Mouse (Mus musculus) left cerebral cortex, adult 2 months (tissue): ENCODE results near the gene Vps25. TPM values are rescaled to one million over a fixed set of nuclear protein-coding genes. Genes with fewer than 3 reads are reported as not detected.

Experiments used
- DNase-seq, 2 experiments: peaks; one replicate each; pipeline ENCODE4 v3.0.0; 2021 to 2022; ENCODE audit warnings: low spot score in 2 of 2, mixed read lengths in 1 of 2; ENCODE audit errors: extremely low spot score in 1 of 2
- H3K27ac ChIP-seq: fragments of 200-600 bp; 2 replicates; pipeline ENCODE4 v1.8.1; 2022
- H3K4me3 ChIP-seq: fragments of 200-600 bp; 2 replicates; pipeline ENCODE4 v1.8.1; 2022
- CTCF ChIP-seq: fragments of 200-600 bp; IDR thresholded peaks from 2 replicates; pipeline ENCODE4 v1.8.1; 2022; ENCODE audit warnings: antibody characterized with exemption, mild to moderate bottlenecking, moderate library complexity
- intact Hi-C: fragments of 180-260 bp; cut with DNase I; formaldehyde crosslinking; loops from one replicate; pipeline ENCODE4 v1.15.1; 2025
- long read RNA-seq, 2 experiments: library from polyadenylated mRNA; stranded (forward); transcript quantifications; one replicate each; pipeline ENCODE4 v2.0.0; 2021; ENCODE audit warnings: borderline mapping rate in 2 of 2
- total RNA-seq, 2 experiments: library from RNA; stranded (reverse); gene quantifications; 2 replicates each; pipeline ENCODE4 v1.2.3; 2021

Vps25 gene
- total RNA-seq, result 10 to 100 TPM; 59.3 to 61.0 TPM
- long read RNA-seq, experiment 1, transcript Vps25-202 (6 exons, 1,106 nt), result major isoform, 37 of 49 reads
- long read RNA-seq, experiment 1, transcript Vps25-205 (5 exons, 790 nt), result minor isoform, 5 of 49 reads
- long read RNA-seq, experiment 1, partial matches to known transcripts, result 2 of 49 reads
- long read RNA-seq, experiment 1, other reads (novel, unspliced or antisense), result 3 of 49 reads
- long read RNA-seq, experiment 2, transcript Vps25-202 (6 exons, 1,106 nt), result major isoform, 26 of 31 reads
- long read RNA-seq, experiment 2, partial matches to known transcripts, result 1 of 31 reads
- long read RNA-seq, experiment 2, other reads (novel, unspliced or antisense), result 1 of 31 reads

- intact Hi-C loops, result loop anchor here (1.0 to 2.0 kb wide), 2 partner anchors 25 to 48 kb away; partner anchors contain the start of genes Becn1, Cntd1 and Coa3
- H3K27ac ChIP-seq, result peak within 1 kb of the TSS; percentile 93
- peak within 1 kb of the TSS; percentile 91 for H3K4me3 ChIP-seq
- peak; percentile 85 for DNase-seq
- peak; percentile 6 for TF ChIP-seq CTCF
Measured at GRCm38 (mm10) chr11:101253613-101254389, at the start of gene Vps25. Gene Vps25, plus strand, starts transcription at chr11:101253707.

- Histone ChIP-seq H3K4me3 (no peak overlapping the region), H3K27ac (no peak overlapping the region)
- peak; percentile 79 for TF ChIP-seq CTCF
- intact Hi-C loops, result loop anchor here (1.0 to 5.0 kb wide), 3 partner anchors 36 to 185 kb away; partner anchors contain the start of gene Becn1
- DNase-seq, result no peak
Measured at GRCm38 (mm10) chr11:101211970-101212369, 41.5 kb upstream of the Vps25 start.

- DNase-seq, result no peak
- intact Hi-C loops, result no loop called here
- Histone ChIP-seq H3K27ac (no peak overlapping the region), H3K4me3 (no peak overlapping the region)
- no peak for TF ChIP-seq CTCF
Measured at GRCm38 (mm10) chr11:101216936-101217335, 36.6 kb upstream of the Vps25 start.

GRCm38 (mm10) chr11:101218436-101219055 lies 35.0 kb upstream of the Vps25 start:
- no peak for DNase-seq
- no peak for TF ChIP-seq CTCF
- Histone ChIP-seq H3K4me3 (no peak overlapping the region), H3K27ac (no peak overlapping the region)
- intact Hi-C loops, result no loop called here

GRCm38 (mm10) chr11:101220853-101221252 lies 32.7 kb upstream of the Vps25 start:
- H3K4me3 ChIP-seq, result no peak overlapping the region
- no peak for TF ChIP-seq CTCF
- DNase-seq, result no peak
- no peak overlapping the region for H3K27ac ChIP-seq
- intact Hi-C loops, result no loop called here

- intact Hi-C loops, result no loop called here
- no peak overlapping the region for H3K27ac ChIP-seq
- no peak for DNase-seq
Measured at GRCm38 (mm10) chr11:101221306-101221986, 32.1 kb upstream of the Vps25 start.

GRCm38 (mm10) chr11:101224337-101224736 lies 29.2 kb upstream of the Vps25 start:
- intact Hi-C loops, result no loop called here
- TF ChIP-seq CTCF, result no peak
- Histone ChIP-seq H3K27ac (no peak overlapping the region), H3K4me3 (no peak overlapping the region)
- no peak for DNase-seq

More at GRCm38 (mm10) chr11:101221306-101221986, 32.1 kb upstream of the Vps25 start:
- no peak overlapping the region for H3K4me3 ChIP-seq
- TF ChIP-seq CTCF, result no peak

GRCm38 (mm10) chr11:101225331-101226064 lies 28.0 kb upstream of the Vps25 start:
- no peak for TF ChIP-seq CTCF
- Histone ChIP-seq H3K4me3 (peak overlapping the region; percentile 85), H3K27ac (peak overlapping the region; percentile 80)
- no peak for DNase-seq
- intact Hi-C loops, result no loop called here

GRCm38 (mm10) chr11:101226065-101226701 lies 27.3 kb upstream of the Vps25 start, which contains the start of gene Ezh1:
Gene Ezh1, minus strand, starts transcription at chr11:101226463.
- DNase-seq, result peak; percentile 90 to 92
- intact Hi-C loops, result no loop called here
- peak; percentile 40 for TF ChIP-seq CTCF
- Histone ChIP-seq H3K4me3 (peak within 1 kb of the TSS; percentile 85), H3K27ac (peak within 1 kb of the TSS; percentile 80)

- Histone ChIP-seq H3K27ac (peak overlapping the region; percentile 86), H3K4me3 (no peak overlapping the region)
- no peak for TF ChIP-seq CTCF
- intact Hi-C loops, result no loop called here
- no peak for DNase-seq
Measured at GRCm38 (mm10) chr11:101229361-101229900, 24.1 kb upstream of the Vps25 start.
